Mouse (Mus musculus) limb, embryonic 14.5 days (tissue): ENCODE measurements around the gene Gmds. TPM values are rescaled to one million over a fixed set of nuclear protein-coding genes. Genes with fewer than 3 reads are reported as not detected.

ENCODE experiments used
- ATAC-seq: fragments of 200-750 bp; cut with Nextera tagmentation; 2 replicates; pipeline ENCODE4 v1.8.0; 2017; ENCODE audit warnings: low read depth, moderate number of reproducible peaks, moderate TSS enrichment; ENCODE audit not compliant: low FRiP score
- DNase-seq: peaks from one replicate; pipeline ENCODE4 v3.0.0-alpha.2; 2015; ENCODE audit warnings: low spot score
- H3K27ac ChIP-seq: fragments of 300-500 bp; sonication (generic); replicated peaks from 2 replicates; pipeline ENCODE4 v1.5.1; 2014; ENCODE audit warnings: low read depth, mild to moderate bottlenecking, low read length, moderate library complexity, mixed read lengths
- H3K27me3 ChIP-seq: fragments of 300-500 bp; sonication (generic); 2 replicates; pipeline ENCODE4 v1.6.1; 2014; ENCODE audit warnings: low read length, mixed read lengths; ENCODE audit not compliant: control insufficient read depth, insufficient read depth
- H3K36me3 ChIP-seq: fragments of 300-500 bp; sonication (generic); 2 replicates; pipeline ENCODE4 v1.6.1; 2014; ENCODE audit warnings: mild to moderate bottlenecking, low read length, moderate library complexity, mixed read lengths; ENCODE audit not compliant: control insufficient read depth, insufficient read depth
- H3K4me1 ChIP-seq: fragments of 300-500 bp; sonication (generic); 2 replicates; pipeline ENCODE4 v1.6.1; 2014; ENCODE audit warnings: antibody characterized with exemption, low read length, mixed read lengths; ENCODE audit not compliant: control insufficient read depth, insufficient read depth
- H3K4me2 ChIP-seq: fragments of 300-500 bp; sonication (generic); replicated peaks from 2 replicates; pipeline ENCODE4 v1.6.1; 2014; ENCODE audit warnings: low read depth, mild to moderate bottlenecking, low read length, moderate library complexity; ENCODE audit not compliant: severe bottlenecking
- H3K4me3 ChIP-seq: fragments of 300-500 bp; sonication (generic); replicated peaks from 2 replicates; pipeline ENCODE4 v1.5.1; 2014; ENCODE audit warnings: low read length
- H3K9ac ChIP-seq: fragments of 300-500 bp; sonication (generic); 2 replicates; pipeline ENCODE4 v1.6.1; 2014; ENCODE audit warnings: mild to moderate bottlenecking, low read depth, low read length, moderate library complexity; ENCODE audit not compliant: severe bottlenecking
- H3K9me3 ChIP-seq: fragments of 300-500 bp; sonication (generic); 2 replicates; pipeline ENCODE4 v1.6.1; 2016; ENCODE audit warnings: low read length; ENCODE audit not compliant: control insufficient read depth
- POLR2A ChIP-seq: fragments of 200-500 bp; IDR thresholded peaks from 2 replicates; pipeline ENCODE4 v1.8.0; 2012; ENCODE audit warnings: inconsistent platforms, mild to moderate bottlenecking, moderate library complexity, borderline replicate concordance; ENCODE audit not compliant: insufficient read depth, insufficient read length; ENCODE audit errors: extremely low read depth
- WGBS: fragments of 180-500 bp; shearing (Covaris S2); extraction: QIAGEN DNeasy Blood & Tissue Kit; methylation state at CpG from one replicate; pipeline ENCODE4 v1.1.7; 2014; 5-methylcytosine and 5-hydroxymethylcytosine counted together
- polyA plus RNA-seq, 2 experiments: library from polyadenylated mRNA; depleted of rRNA in 1 of 2; stranded (reverse) in 1 of 2; unstranded in 1 of 2; fragments of >200 nt; fragmentation: Nextera tagmentation in 1 of 2; extraction: Ambion mirVana in 1 of 2; gene quantifications; 2 replicates each; pipeline versions ENCODE4 v1.2.1 to v1.2.3; 2012 to 2014

The Gmds gene
- polyA plus RNA-seq, 2 experiments, result 31.6 to 39.9 TPM

DNA sequence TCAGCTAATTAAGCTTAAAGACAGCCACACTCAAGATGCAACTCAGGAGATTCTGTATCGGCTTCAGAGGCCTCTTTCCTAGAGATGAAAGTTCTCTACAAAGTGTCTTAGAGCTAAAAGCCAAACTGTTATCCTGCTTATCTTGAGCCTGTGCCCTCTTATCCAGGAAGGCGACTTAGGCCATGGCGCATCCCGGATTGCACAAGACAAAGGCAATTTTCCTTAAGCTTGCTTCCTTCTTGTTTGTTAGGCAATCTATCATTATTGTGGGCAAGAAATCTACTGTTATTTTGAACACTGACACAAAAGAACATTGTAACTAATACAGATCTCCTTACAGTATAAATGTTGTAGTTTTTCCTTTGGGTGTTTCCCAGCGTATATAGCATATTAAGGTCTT lies 511.4 kb downstream of the Gmds start:
- 80% methylated on average over 5 of the region's 5 CpGs for WGBS

DNA sequence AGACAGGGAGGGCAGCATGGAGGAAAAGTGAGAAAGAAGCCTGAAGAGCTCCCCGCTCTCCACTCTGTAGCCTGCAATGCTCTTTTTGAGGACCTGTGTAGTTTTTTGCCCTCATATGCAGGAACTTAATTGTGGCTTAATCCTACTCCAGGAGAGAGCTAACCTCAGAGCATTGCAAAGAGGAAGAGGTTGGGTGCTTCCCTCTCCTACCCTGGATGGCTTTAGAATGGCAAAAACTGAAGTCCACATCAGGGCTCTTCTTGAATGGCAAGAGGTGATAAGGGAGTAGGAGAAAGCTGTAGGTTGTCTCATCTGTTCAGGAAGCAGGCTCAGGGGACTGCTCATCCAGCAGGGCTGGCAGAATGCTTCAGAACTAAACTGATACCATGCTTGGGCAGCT lies 513.4 kb downstream of the Gmds start:
- no peak for TF ChIP-seq POLR2A
- Histone ChIP-seq H3K9ac (no peak overlapping the region), H3K27me3 (peaks cover 11% of the 10 kb centered on the region; the same call in 1 of the 2 replicates), H3K27ac (no peak overlapping the region), H3K36me3 (no peaks in the 10 kb centered on the region), H3K4me3 (no peak overlapping the region), H3K4me2 (no peak overlapping the region), H3K4me1 (peaks cover 24% of the 10 kb centered on the region), H3K9me3 (no peaks in the 10 kb centered on the region)
- 94% methylated on average over 1 of the region's 1 CpGs for WGBS
- DNase-seq (no peak), ATAC-seq (no peak)

More for the DNA sequence above, 511.4 kb downstream of the Gmds start:
- Histone ChIP-seq H3K4me1 (peaks cover 11% of the 10 kb centered on the region), H3K27ac (no peak overlapping the region), H3K4me3 (no peak overlapping the region), H3K36me3 (no peaks in the 10 kb centered on the region), H3K9me3 (no peaks in the 10 kb centered on the region), H3K27me3 (peaks cover 10% of the 10 kb centered on the region; the same call in 1 of the 2 replicates), H3K4me2 (no peak overlapping the region), H3K9ac (no peak overlapping the region)
- no peak for DNase-seq
- TF ChIP-seq POLR2A, result no peak
- no peak for ATAC-seq

DNA sequence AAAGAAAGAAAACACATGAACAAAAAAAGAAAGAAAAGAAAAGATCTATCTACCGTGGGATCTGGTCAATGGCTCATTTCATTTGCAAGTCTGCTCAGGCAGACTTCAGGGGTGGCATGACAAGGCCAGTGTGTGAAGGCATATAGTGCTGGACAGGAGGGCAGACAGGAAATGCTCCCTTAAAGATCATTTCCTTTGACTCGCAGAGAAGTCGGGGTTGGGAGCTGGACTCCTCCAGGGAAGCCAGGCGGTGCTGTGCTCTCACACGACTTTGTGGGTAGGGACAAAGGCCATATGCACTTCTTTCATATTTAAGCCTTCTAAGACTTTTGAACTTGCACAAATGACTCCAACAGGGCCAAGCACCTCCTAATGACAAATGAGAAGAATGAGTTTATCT lies 515.2 kb downstream of the Gmds start:
- no peak for TF ChIP-seq POLR2A
- no peak overlapping the region for H3K4me2 ChIP-seq
- 20% methylated on average over 5 of the region's 5 CpGs for WGBS

DNA sequence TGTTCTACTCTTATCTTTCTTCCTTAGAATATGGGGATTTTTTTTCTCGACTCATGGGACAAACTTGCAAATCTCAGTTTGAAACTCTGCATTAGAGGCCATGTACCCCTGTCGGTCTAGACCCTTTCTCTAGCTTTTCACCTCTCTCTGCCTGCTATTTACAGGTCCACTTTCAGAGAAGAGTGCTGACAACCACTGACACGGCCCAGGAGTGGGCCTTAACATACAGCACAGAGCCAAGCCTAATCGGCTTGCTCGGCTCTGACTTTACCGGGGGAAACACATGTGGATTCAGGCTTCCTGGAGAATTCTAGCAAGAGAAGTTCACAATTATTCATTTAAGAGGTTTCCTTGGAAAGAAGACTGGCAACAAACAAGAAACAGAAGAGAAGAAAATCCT lies 517.5 kb downstream of the Gmds start:
- WGBS, result 19% methylated on average over 6 of the region's 6 CpGs
- Histone ChIP-seq H3K27ac (no peak overlapping the region), H3K4me3 (peak overlapping the region; percentile 28), H3K27me3 (peaks cover 13% of the 10 kb centered on the region), H3K4me2 (peak overlapping the region; percentile 51), H3K36me3 (no peaks in the 10 kb centered on the region), H3K9ac (peak overlapping the region; percentile 55), H3K4me1 (peaks cover 45% of the 10 kb centered on the region), H3K9me3 (no peaks in the 10 kb centered on the region)
- ATAC-seq (no peak), DNase-seq (no peak)
- no peak for TF ChIP-seq POLR2A

More for the DNA sequence above, 515.2 kb downstream of the Gmds start:
- Histone ChIP-seq H3K36me3 (no peaks in the 10 kb centered on the region), H3K9me3 (no peaks in the 10 kb centered on the region), H3K27ac (no peak overlapping the region), H3K4me3 (no peak overlapping the region), H3K9ac (no peak overlapping the region), H3K4me1 (peaks cover 39% of the 10 kb centered on the region), H3K27me3 (peaks cover 16% of the 10 kb centered on the region)
- no peak for ATAC-seq
- DNase-seq, result no peak

DNA sequence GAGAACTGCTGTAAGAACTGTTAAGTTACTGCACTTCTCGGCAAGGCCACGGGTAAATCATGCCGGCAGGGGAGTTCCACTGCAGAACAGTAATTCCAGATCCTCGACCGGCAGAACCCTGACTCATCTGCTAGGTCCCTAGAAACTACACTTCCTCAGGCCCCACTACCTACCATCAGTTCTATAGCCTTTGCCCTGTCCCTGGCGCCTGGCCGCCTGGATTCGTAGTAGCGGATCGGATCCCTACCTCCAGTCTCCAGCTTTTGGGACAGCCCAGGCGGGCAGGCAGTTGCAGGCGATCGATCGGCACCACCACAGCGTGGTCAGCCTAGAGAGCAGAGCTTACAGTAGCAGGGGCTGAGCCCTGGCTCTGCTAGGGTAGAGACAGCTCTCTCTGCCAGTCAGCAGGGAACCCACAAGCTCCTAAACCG lies 517.9 kb downstream of the Gmds start:
- H3K27ac ChIP-seq, result no peak overlapping the region
- peak overlapping the region; percentile 51 for H3K4me2 ChIP-seq
- peaks cover 13% of the 10 kb centered on the region for H3K27me3 ChIP-seq
- TF ChIP-seq POLR2A, result 0 out of 2 replicates have a peak, but pooled peaks have one; percentile 17
- ATAC-seq (peak; percentile 43; the same call in 1 of the 2 replicates), DNase-seq (no peak)
- H3K4me3 ChIP-seq, result peak overlapping the region; percentile 28
- H3K9me3 ChIP-seq, result no peaks in the 10 kb centered on the region
- H3K4me1 ChIP-seq, result peaks cover 49% of the 10 kb centered on the region
- WGBS, result 4% methylated on average over 16 of the region's 16 CpGs
- no peaks in the 10 kb centered on the region for H3K36me3 ChIP-seq
- peak overlapping the region; percentile 55 for H3K9ac ChIP-seq
